Mouse (Mus musculus) cerebellum, adult 11 months (tissue): ENCODE measurements around the gene H2al3.

ENCODE experiments used
- DNase-seq: peaks from one replicate; pipeline ENCODE4 v3.0.0; 2022

Gene H2al3

DNA sequence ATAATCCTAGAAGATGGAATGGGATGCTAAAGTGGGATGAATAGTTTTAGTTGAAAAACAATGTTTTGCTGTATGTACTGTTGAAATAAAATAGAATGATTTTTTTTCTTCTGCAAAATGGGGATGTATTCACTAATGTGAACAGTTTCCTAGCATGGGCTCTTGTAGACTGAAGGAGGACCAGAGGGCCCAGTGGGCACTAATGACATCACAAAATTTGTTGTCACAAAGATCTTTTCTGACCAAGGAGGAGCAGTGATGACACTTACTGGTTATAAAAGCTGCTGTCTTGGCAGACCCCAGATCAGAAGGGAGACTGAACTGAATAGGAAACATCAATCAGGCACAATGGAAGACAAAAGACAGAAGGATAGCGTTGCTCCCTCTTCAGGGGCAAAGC lies at the start of gene H2al3:
Gene H2al3, plus strand, starts transcription at position 301 of the 400 bp plus-strand sequence.
- DNase-seq = no peak

DNA sequence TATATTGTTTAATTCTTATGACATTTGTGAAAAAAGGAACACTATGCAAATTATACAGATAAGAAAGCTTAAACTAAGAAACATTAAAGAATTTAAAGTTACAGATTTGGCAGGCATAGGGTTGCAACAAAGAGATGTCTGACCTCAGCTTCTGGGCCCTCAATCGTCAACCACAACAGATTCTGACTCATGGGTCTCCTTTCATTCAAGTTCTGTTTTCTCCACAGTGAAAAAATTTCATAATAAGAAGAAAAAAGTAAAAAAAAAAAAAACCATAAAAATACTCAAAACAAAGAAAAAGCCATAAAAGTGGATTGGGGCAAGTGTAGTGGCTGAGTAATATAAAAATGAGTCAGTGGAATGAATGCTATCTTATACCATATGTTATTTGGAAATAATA lies 39.4 kb upstream of the H2al3 start:
- no peak for DNase-seq

DNA sequence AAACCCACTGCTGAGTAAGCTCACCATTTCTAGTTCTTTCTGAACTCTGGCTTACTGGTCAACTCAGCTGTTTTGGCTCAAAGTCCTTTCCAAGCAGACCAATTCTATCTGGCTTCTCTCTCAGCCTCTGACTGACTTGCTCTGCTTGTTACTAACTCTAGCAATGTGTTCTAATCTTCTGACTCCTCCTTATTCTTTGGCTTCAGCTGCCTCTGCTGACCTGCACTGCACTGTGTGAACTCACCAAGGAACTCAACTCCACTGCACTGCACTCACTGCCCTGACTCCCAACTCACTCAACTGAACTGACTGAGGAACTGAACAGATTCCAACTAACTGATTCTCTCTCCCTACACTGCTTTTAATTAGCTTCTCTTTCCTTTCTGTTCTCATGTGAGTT lies 37.0 kb upstream of the H2al3 start:
- DNase-seq = no peak

DNA sequence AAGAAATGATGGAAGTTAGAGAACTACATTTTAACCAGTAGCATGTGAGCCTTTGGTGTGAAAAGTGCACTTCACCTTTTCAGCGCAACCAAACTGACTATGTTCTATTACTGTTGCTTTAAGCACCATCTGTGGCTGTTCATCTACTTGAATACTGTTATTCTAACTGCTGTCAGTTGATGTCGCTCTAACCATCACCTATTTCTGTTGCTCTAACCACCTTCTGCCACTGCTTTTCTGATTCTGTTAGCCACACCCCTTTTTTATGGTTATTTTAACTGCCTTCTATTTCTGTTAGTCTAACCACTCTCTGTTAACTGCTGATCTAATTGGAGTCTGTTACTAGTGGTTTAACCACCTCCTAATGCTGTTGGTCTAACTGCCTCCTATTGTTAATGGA lies 14.7 kb upstream of the H2al3 start:
- no peak for DNase-seq

DNA sequence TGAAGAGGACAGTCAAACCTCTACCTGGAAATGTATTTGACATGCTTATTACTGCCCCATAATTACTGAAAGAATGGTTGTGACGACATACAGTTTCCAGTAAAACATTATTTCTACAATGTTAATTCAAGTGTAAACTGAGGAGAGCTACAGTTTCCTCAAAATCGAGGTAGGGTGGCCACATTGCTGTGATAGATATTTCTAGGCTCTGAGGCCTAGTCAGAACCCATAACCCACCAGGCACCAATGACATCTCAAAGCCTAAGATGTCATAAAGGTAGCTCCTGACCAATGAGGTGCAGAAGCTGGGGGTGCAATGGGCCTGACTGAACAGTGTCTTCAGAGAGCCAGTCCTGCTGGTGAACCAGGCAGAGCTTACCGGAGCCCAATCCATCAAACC lies 2.9 kb upstream of the H2al3 start, which contains the start of gene Hypm:
Gene Hypm, plus strand, starts transcription at position 301 of the 400 bp plus-strand sequence.
- DNase-seq = no peak

DNA sequence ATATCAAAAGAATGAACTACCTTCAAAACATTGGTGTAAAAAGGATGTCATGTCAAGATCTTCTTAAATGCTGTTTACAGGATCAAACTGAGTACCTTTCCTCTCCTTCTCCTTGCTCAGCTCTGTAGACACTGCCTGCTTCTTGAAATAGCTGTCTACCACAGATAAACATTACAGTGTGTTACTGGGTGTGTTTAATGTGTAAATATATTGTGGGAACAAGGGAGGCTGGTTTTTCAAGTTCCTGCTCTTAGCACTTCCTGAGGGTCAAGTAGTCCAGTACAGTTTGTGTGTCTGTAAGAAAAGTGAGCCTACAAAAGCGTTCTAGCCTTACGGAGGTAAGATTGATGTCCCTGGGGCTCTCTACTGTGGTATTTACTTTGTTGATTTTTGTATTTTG lies 12.4 kb downstream of the H2al3 start:
- DNase-seq = no peak

DNA sequence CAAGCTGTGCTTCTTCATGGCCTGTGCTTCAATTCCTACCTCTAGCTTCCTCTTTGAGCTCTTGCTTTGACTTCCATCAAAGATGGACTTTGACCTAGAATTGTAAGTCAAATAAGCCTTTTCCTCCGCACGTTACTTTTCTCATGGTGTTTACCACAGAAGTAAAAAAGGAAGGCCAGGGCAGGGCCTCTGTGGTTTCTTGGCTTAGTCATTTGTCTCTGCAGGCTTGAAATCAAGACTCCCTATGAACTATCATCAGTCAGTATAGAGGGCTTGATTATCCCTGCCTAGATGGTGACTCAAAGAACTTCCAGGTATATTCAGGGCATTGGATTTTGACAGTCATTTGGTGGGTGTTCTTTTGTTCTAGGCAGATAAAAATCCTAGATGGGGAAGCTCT lies 26.0 kb downstream of the H2al3 start:
- DNase-seq = no peak

DNA sequence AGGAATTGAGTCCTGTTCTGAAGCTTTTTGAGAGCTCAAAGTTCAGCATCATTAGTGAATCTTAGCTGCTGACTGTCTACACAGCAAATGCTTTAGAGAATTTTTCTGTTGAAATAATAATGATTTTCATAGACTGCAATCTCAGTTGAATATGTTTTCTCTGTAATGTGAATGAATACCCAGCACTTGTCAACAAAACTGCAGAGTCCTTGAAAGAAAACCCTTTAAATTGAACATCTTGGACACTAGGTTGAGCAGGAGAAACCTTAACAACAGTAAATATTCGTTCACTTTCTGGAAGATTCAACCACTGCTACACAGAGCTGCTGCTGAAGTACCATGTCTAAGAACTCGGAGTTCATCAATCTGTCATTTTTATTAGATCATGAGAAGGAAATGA lies 35.8 kb downstream of the H2al3 start, which contains the start of gene Sytl5:
Gene Sytl5, plus strand, starts transcription at position 301 of the 400 bp plus-strand sequence.
- no peak for DNase-seq
